Mouse (Mus musculus) forebrain, embryonic 16.5 days (tissue): Measurements from ENCODE around the gene Tbck. TPM values are rescaled to one million over a fixed set of nuclear protein-coding genes. Genes with fewer than 3 reads are reported as not detected.
A peak's percentile ranks its signal among the peaks of the same experiment; 100 is the strongest.

Experiments
- ATAC-seq: fragments of 200-750 bp; cut with Nextera tagmentation; 2 replicates; pipeline ENCODE4 v1.8.0; 2017; ENCODE audit warnings: mild to moderate bottlenecking, moderate library complexity
- H3K27ac ChIP-seq: fragments of 300-500 bp; sonication (generic); 2 replicates; pipeline ENCODE4 v1.5.1; 2014; ENCODE audit warnings: low read length, control low read depth
- H3K27me3 ChIP-seq: fragments of 300-500 bp; sonication (generic); replicated peaks from 2 replicates; pipeline ENCODE4 v1.6.1; 2014; ENCODE audit warnings: low read length; ENCODE audit not compliant: control insufficient read depth, insufficient read depth
- H3K36me3 ChIP-seq: fragments of 300-500 bp; sonication (generic); 2 replicates; pipeline ENCODE4 v1.6.1; 2014; ENCODE audit not compliant: control insufficient read depth, insufficient read depth
- H3K4me1 ChIP-seq: fragments of 300-500 bp; sonication (generic); replicated peaks from 2 replicates; pipeline ENCODE4 v1.6.1; 2014; ENCODE audit warnings: low read length; ENCODE audit not compliant: control insufficient read depth, insufficient read depth
- H3K4me2 ChIP-seq: fragments of 300-500 bp; sonication (generic); 2 replicates; pipeline ENCODE4 v1.6.1; 2014; ENCODE audit warnings: mild to moderate bottlenecking, low read length, control low read depth
- H3K4me3 ChIP-seq: fragments of 300-500 bp; sonication (generic); replicated peaks from 2 replicates; pipeline ENCODE4 v1.5.1; 2014; ENCODE audit warnings: mild to moderate bottlenecking, low read length, control low read depth
- H3K9ac ChIP-seq: fragments of 300-500 bp; sonication (generic); replicated peaks from 2 replicates; pipeline ENCODE4 v1.6.1; 2014; ENCODE audit warnings: low read depth, low read length, control low read depth
- H3K9me3 ChIP-seq: fragments of 300-500 bp; sonication (generic); 2 replicates; pipeline ENCODE4 v1.6.1; 2016; ENCODE audit warnings: low read length; ENCODE audit not compliant: control insufficient read depth
- WGBS: fragments of 180-500 bp; shearing (Covaris S2); extraction: QIAGEN DNeasy Blood & Tissue Kit; methylation state at CpG from one replicate; pipeline ENCODE4 v1.1.7; 2014; 5-methylcytosine and 5-hydroxymethylcytosine counted together
- polyA plus RNA-seq: library from polyadenylated mRNA; unstranded; fragments of >200 nt; fragmentation: Nextera tagmentation; extraction: Ambion mirVana; gene quantifications from 2 replicates; pipeline ENCODE4 v1.2.1, GENCODE M21; 2015

The Tbck gene
- polyA plus RNA-seq, 1 experiment from 2014 or later, result 35.9 TPM

- Histone ChIP-seq H3K9me3 (no peaks in the 10 kb centered on the region), H3K27me3 (no peaks in the 10 kb centered on the region), H3K36me3 (peaks cover 9% of the 10 kb centered on the region), H3K4me2 (no peak overlapping the region), H3K9ac (no peak overlapping the region), H3K27ac (no peak overlapping the region), H3K4me1 (no peaks in the 10 kb centered on the region), H3K4me3 (no peak overlapping the region)
- WGBS, result 89% methylated on average over 15 of the region's 15 CpGs
- ATAC-seq, result no peak
Observed at GRCm38 (mm10) chr3:132838656-132839417, 154.9 kb downstream of the Tbck start.

DNA sequence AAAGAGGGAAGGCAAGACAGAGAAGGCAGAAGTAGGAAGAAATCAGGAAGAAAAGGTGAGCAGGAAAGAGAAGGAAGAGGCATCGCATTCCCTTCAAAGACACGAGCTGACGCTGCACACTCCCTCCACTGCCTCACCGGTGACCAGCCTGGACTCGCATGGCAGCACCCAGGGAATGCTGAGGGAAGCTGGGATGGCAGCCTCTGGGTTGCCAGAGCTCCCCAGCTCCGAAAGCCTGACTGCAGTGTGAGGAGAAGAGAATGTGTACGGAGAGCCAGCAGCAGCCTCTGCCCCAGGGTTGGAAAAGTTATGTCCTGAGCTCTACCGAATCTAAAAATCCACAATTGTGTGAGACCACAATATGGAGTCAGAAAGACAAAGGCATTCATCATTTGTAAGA, 155.6 kb downstream of the Tbck start:
- H3K9me3 ChIP-seq, result no peaks in the 10 kb centered on the region
- no peak overlapping the region for H3K4me3 ChIP-seq
- no peak overlapping the region for H3K4me2 ChIP-seq
- no peak overlapping the region for H3K9ac ChIP-seq
- H3K27me3 ChIP-seq, result no peaks in the 10 kb centered on the region
- ATAC-seq, result no peak
- H3K4me1 ChIP-seq, result no peaks in the 10 kb centered on the region
- peaks cover 9% of the 10 kb centered on the region for H3K36me3 ChIP-seq
- 92% methylated on average over 8 of the region's 8 CpGs for WGBS
- H3K27ac ChIP-seq, result no peak overlapping the region

- 96% methylated on average over 6 of the region's 6 CpGs for WGBS
- H3K27me3 ChIP-seq, result no peaks in the 10 kb centered on the region
- peaks cover 6% of the 10 kb centered on the region for H3K36me3 ChIP-seq
- no peak overlapping the region for H3K4me3 ChIP-seq
- H3K9me3 ChIP-seq, result no peaks in the 10 kb centered on the region
- no peak for ATAC-seq
- no peak overlapping the region for H3K4me2 ChIP-seq
- H3K4me1 ChIP-seq, result no peaks in the 10 kb centered on the region
- no peak overlapping the region for H3K27ac ChIP-seq
- no peak overlapping the region for H3K9ac ChIP-seq
Observed at GRCm38 (mm10) chr3:132842676-132843075, 158.7 kb downstream of the Tbck start.

GRCm38 (mm10) chr3:132849669-132850068, 165.7 kb downstream of the Tbck start:
- 52% methylated on average over 7 of the region's 7 CpGs for WGBS
- ATAC-seq, result no peak
- Histone ChIP-seq H3K4me2 (no peak overlapping the region), H3K4me1 (peaks cover 2% of the 10 kb centered on the region; the same call in 1 of the 2 replicates), H3K27me3 (no peaks in the 10 kb centered on the region), H3K9me3 (no peaks in the 10 kb centered on the region), H3K27ac (no peak overlapping the region), H3K36me3 (no peaks in the 10 kb centered on the region), H3K9ac (no peak overlapping the region), H3K4me3 (no peak overlapping the region)

DNA sequence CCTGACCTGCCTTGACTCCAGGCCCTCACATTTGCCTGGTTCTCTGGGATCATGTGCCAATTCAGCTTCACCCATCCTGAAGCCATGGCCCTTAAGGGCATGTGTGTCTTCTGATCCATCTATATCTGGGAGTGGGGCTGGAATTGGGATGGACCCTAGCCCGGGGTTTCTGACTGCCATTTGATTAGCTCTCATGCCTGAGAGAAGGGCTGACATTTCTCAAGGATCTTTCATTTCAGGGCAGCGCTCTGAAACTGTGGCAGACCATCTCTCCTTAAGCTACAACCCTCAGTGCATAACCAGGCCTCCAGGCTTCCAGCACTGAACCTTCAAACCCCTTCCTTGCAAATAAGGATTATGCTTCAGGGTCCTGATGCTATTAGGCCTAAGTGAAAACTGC, 166.5 kb downstream of the Tbck start:
- Histone ChIP-seq H3K4me3 (no peak overlapping the region), H3K36me3 (no peaks in the 10 kb centered on the region), H3K4me1 (peaks cover 2% of the 10 kb centered on the region; the same call in 1 of the 2 replicates), H3K9ac (no peak overlapping the region), H3K4me2 (no peak overlapping the region), H3K9me3 (no peaks in the 10 kb centered on the region), H3K27me3 (no peaks in the 10 kb centered on the region), H3K27ac (no peak overlapping the region)
- WGBS, result 95% methylated on average over 2 of the region's 2 CpGs
- no peak for ATAC-seq

GRCm38 (mm10) chr3:132851417-132851816, 167.5 kb downstream of the Tbck start:
- Histone ChIP-seq H3K9ac (no peak overlapping the region), H3K36me3 (no peaks in the 10 kb centered on the region), H3K9me3 (no peaks in the 10 kb centered on the region), H3K27me3 (no peaks in the 10 kb centered on the region), H3K4me3 (no peak overlapping the region), H3K27ac (no peak overlapping the region), H3K4me2 (no peak overlapping the region), H3K4me1 (peaks cover 2% of the 10 kb centered on the region; the same call in 1 of the 2 replicates)
- ATAC-seq, result peak; percentile 40; the same call in 1 of the 2 replicates
- 47% methylated on average over 1 of the region's 1 CpGs for WGBS

GRCm38 (mm10) chr3:132851841-132852728, 168.1 kb downstream of the Tbck start:
- Histone ChIP-seq H3K36me3 (no peaks in the 10 kb centered on the region), H3K27ac (no peak overlapping the region), H3K27me3 (no peaks in the 10 kb centered on the region), H3K9ac (no peak overlapping the region), H3K4me1 (peaks cover 2% of the 10 kb centered on the region; the same call in 1 of the 2 replicates), H3K9me3 (no peaks in the 10 kb centered on the region), H3K4me2 (no peak overlapping the region), H3K4me3 (no peak overlapping the region)
- ATAC-seq, result peak; percentile 35
- 61% methylated on average over 28 of the region's 28 CpGs for WGBS

- H3K9ac ChIP-seq, result no peak overlapping the region
- H3K27ac ChIP-seq, result no peak overlapping the region
- WGBS, result 83% methylated on average over 9 of the region's 9 CpGs
- no peaks in the 10 kb centered on the region for H3K27me3 ChIP-seq
- H3K9me3 ChIP-seq, result no peaks in the 10 kb centered on the region
- H3K4me3 ChIP-seq, result no peak overlapping the region
- no peaks in the 10 kb centered on the region for H3K36me3 ChIP-seq
- H3K4me2 ChIP-seq, result no peak overlapping the region
- H3K4me1 ChIP-seq, result peaks cover 2% of the 10 kb centered on the region; the same call in 1 of the 2 replicates
- no peak for ATAC-seq
Observed at GRCm38 (mm10) chr3:132854271-132854670, 170.3 kb downstream of the Tbck start.

- H3K36me3 ChIP-seq, result no peaks in the 10 kb centered on the region
- no peak overlapping the region for H3K27ac ChIP-seq
- H3K4me2 ChIP-seq, result no peak overlapping the region
- no peaks in the 10 kb centered on the region; the same call in 1 of the 2 replicates for H3K4me1 ChIP-seq
- 63% methylated on average over 9 of the region's 9 CpGs for WGBS
- no peaks in the 10 kb centered on the region for H3K9me3 ChIP-seq
- H3K4me3 ChIP-seq, result no peak overlapping the region
- H3K27me3 ChIP-seq, result no peaks in the 10 kb centered on the region
- no peak overlapping the region for H3K9ac ChIP-seq
- ATAC-seq, result no peak
Observed at GRCm38 (mm10) chr3:132855458-132856212, 171.7 kb downstream of the Tbck start.
